Mouse (Mus musculus) embryonic facial prominence, embryonic 15.5 days (tissue): ENCODE results near the gene Eef1akmt2. TPM values are rescaled to one million over a fixed set of nuclear protein-coding genes. Genes with fewer than 3 reads are reported as not detected.

Experiments
- ATAC-seq: fragments of 200-750 bp; cut with Nextera tagmentation; 2 replicates; pipeline ENCODE4 v1.8.0; 2017; ENCODE audit warnings: low read depth, moderate TSS enrichment; ENCODE audit not compliant: insufficient number of reproducible peaks, low FRiP score, low TSS enrichment
- H3K27ac ChIP-seq: fragments of 300-500 bp; sonication (generic); replicated peaks from 2 replicates; pipeline ENCODE4 v1.5.1; 2015; ENCODE audit warnings: mild to moderate bottlenecking, inconsistent platforms
- H3K27me3 ChIP-seq: fragments of 300-500 bp; sonication (generic); 2 replicates; pipeline ENCODE4 v1.6.1; 2015; ENCODE audit warnings: inconsistent platforms
- H3K36me3 ChIP-seq: fragments of 300-500 bp; sonication (generic); 2 replicates; pipeline ENCODE4 v1.6.1; 2015; ENCODE audit warnings: mild to moderate bottlenecking, inconsistent platforms
- H3K4me1 ChIP-seq: fragments of 300-500 bp; sonication (generic); 2 replicates; pipeline ENCODE4 v1.6.1; 2015; ENCODE audit warnings: inconsistent platforms
- H3K4me2 ChIP-seq: fragments of 300-500 bp; sonication (generic); replicated peaks from 2 replicates; pipeline ENCODE4 v1.6.1; 2015; ENCODE audit warnings: mild to moderate bottlenecking, inconsistent platforms
- H3K4me3 ChIP-seq: fragments of 300-500 bp; sonication (generic); replicated peaks from 2 replicates; pipeline ENCODE4 v1.5.1; 2015; ENCODE audit warnings: mild to moderate bottlenecking, inconsistent platforms
- H3K9ac ChIP-seq: fragments of 300-500 bp; sonication (generic); 2 replicates; pipeline ENCODE4 v1.6.1; 2015; ENCODE audit warnings: inconsistent platforms
- H3K9me3 ChIP-seq: fragments of 300-500 bp; sonication (generic); replicated peaks from 2 replicates; pipeline ENCODE4 v1.6.1; 2016; ENCODE audit warnings: inconsistent platforms
- WGBS: fragments of 180-500 bp; shearing (Covaris S2); methylation state at CpG from one replicate; pipeline ENCODE4 v1.1.7; 2015; 5-methylcytosine and 5-hydroxymethylcytosine counted together
- polyA plus RNA-seq: library from polyadenylated mRNA; unstranded; fragments of >200 nt; fragmentation: Nextera tagmentation; extraction: Ambion mirVana; gene quantifications from 2 replicates; pipeline ENCODE4 v1.2.1, GENCODE M21; 2015

The Eef1akmt2 gene
- polyA plus RNA-seq: 63.9 and 66.9 TPM in 2 replicates

DNA sequence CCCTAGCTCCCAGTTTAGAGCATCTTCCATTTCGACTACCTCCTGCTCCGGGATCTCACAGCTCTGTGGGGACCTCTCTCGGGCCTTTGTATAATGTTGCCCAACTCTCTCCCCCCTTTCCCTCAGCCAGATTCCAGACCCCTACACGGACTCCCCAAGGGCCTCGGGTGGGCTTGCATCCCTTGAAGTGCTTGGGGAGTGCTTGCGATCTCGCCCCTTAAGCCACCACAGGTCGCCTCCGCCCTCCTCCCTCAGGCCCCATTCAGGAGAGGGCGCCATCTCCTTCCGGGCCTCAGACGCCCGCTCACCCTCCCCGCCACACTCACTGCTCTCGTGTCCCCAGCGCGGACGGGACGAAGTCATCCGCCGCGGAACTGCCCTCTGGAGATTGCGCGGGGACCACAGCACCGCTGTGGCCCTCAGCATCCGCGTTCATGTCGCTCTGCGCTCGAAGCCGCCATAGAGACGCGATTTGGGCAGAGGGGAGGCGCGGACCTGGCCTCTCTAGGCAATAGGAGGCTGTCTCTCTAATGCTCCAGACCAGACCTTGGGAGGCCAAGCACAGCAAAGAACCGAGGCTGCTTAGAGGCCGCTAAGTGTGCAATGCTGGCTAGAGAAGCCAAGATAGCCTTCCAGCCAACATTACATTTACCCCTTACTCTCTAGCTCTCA is at the start of gene Eef1akmt2:
Gene Eef1akmt2 (minus strand): TSS at position 501 of the 672 bp plus-strand sequence.
- peak within 1 kb of the TSS; percentile 94 for H3K27ac ChIP-seq
- peaks cover 25% of the 10 kb centered on the region for H3K36me3 ChIP-seq
- under 1% methylated on average over 37 of the region's 37 CpGs for WGBS
- ATAC-seq: peak; percentile 91
- peak within 1 kb of the TSS; percentile 85 for H3K9ac ChIP-seq
- no peaks in the 10 kb centered on the region for H3K27me3 ChIP-seq
- no peaks in the 10 kb centered on the region for H3K9me3 ChIP-seq
- peak within 1 kb of the TSS; percentile 75 for H3K4me3 ChIP-seq
- H3K4me2 ChIP-seq: peak within 1 kb of the TSS; percentile 56
- peaks cover 10% of the 10 kb centered on the region; the same call in 1 of the 2 replicates for H3K4me1 ChIP-seq

GRCm38 (mm10) chr7:132900826-132901531 is 48.5 kb upstream of the Eef1akmt2 start:
- Histone ChIP-seq H3K9me3 (no peaks in the 10 kb centered on the region), H3K4me3 (no peak overlapping the region), H3K9ac (no peak overlapping the region), H3K4me1 (no peaks in the 10 kb centered on the region), H3K36me3 (no peaks in the 10 kb centered on the region), H3K27ac (no peak overlapping the region), H3K27me3 (no peaks in the 10 kb centered on the region), H3K4me2 (no peak overlapping the region)
- peak; percentile 43; the same call in 1 of the 2 replicates for ATAC-seq
- 53% methylated on average over 2 of the region's 2 CpGs for WGBS

DNA sequence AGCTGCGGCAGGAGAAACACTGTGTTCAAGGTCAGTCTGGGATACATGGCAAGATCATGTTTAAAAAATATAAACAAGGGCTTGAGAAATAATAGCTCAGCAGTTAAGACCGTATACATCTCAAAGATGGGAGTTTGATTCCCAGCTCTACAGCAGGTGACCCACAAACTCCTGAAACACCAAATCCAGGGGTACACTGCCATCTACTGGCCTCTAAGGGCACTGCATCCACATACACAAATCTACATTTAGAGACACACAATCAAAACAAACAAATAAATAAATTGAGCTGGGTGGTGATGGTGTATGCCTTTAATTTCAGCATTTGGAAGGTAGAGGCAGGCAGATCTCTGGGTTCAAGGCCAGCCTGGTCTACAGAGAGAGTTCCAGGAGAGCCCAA is 45.8 kb upstream of the Eef1akmt2 start:
- Histone ChIP-seq H3K9ac (no peak overlapping the region), H3K4me2 (no peak overlapping the region), H3K36me3 (no peaks in the 10 kb centered on the region), H3K27me3 (no peaks in the 10 kb centered on the region), H3K4me1 (no peaks in the 10 kb centered on the region), H3K4me3 (no peak overlapping the region), H3K9me3 (no peaks in the 10 kb centered on the region), H3K27ac (no peak overlapping the region)
- ATAC-seq: no peak
- WGBS: 81% methylated on average over 2 of the region's 2 CpGs

- Histone ChIP-seq H3K4me2 (no peak overlapping the region), H3K27ac (no peak overlapping the region), H3K9ac (no peak overlapping the region), H3K4me1 (no peaks in the 10 kb centered on the region), H3K36me3 (no peaks in the 10 kb centered on the region), H3K9me3 (no peaks in the 10 kb centered on the region), H3K4me3 (no peak overlapping the region), H3K27me3 (no peaks in the 10 kb centered on the region)
- ATAC-seq: no peak
- WGBS: 86% methylated on average over 10 of the region's 10 CpGs
Observed at GRCm38 (mm10) chr7:132897258-132897657, 44.8 kb upstream of the Eef1akmt2 start.

GRCm38 (mm10) chr7:132896206-132896815 is 43.8 kb upstream of the Eef1akmt2 start:
- Histone ChIP-seq H3K36me3 (no peaks in the 10 kb centered on the region), H3K27ac (no peak overlapping the region), H3K4me2 (no peak overlapping the region), H3K9me3 (no peaks in the 10 kb centered on the region), H3K9ac (no peak overlapping the region), H3K27me3 (no peaks in the 10 kb centered on the region), H3K4me3 (no peak overlapping the region), H3K4me1 (no peaks in the 10 kb centered on the region)
- WGBS: 83% methylated on average over 9 of the region's 9 CpGs
- no peak for ATAC-seq

DNA sequence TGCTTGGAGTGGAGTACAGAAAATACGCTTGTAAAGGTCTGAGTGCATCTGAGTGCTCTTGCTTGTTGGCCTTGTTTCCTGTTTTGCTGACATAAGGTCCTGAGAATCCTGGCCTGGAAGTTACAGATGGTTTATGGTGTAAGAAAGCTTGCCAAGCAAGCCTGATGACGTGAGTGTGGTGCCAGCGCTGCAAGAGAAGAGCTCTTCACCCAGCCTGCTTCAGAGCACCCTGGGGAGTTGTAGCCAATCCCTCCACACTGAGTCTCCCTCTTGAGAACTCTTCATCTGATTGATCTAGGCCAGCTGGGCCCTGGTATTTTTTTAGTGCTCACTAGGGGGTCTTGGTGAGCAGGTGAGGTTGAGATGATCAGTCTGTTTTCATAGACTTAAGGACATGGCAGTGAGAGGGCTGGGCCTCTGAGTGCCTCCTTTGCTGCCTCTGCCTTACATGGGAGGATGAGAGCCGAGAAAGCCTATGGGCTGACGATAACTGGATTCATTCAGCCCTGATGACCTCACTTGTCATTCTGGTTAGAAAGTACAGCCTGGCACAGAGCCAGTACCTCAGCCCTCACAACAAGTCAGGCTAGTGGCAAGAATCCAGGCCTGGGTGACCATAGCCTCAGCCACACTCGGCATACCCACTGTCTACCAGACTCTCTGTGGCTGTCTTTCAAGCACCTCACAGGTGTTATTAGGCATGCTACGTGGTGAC is 42.5 kb upstream of the Eef1akmt2 start:
- no peak overlapping the region for H3K9ac ChIP-seq
- H3K4me3 ChIP-seq: no peak overlapping the region
- no peak overlapping the region for H3K27ac ChIP-seq
- no peaks in the 10 kb centered on the region for H3K27me3 ChIP-seq
- WGBS: 66% methylated on average over 7 of the region's 7 CpGs
- H3K4me2 ChIP-seq: no peak overlapping the region
- no peaks in the 10 kb centered on the region for H3K9me3 ChIP-seq
- no peak for ATAC-seq
- no peaks in the 10 kb centered on the region for H3K36me3 ChIP-seq
- no peaks in the 10 kb centered on the region for H3K4me1 ChIP-seq

GRCm38 (mm10) chr7:132893336-132893735 is 40.9 kb upstream of the Eef1akmt2 start:
- Histone ChIP-seq H3K4me3 (no peak overlapping the region), H3K9ac (no peak overlapping the region), H3K27ac (no peak overlapping the region), H3K9me3 (no peaks in the 10 kb centered on the region), H3K36me3 (no peaks in the 10 kb centered on the region), H3K4me2 (no peak overlapping the region), H3K4me1 (no peaks in the 10 kb centered on the region), H3K27me3 (no peaks in the 10 kb centered on the region)
- ATAC-seq: no peak
- 90% methylated on average over 1 of the region's 1 CpGs for WGBS

DNA sequence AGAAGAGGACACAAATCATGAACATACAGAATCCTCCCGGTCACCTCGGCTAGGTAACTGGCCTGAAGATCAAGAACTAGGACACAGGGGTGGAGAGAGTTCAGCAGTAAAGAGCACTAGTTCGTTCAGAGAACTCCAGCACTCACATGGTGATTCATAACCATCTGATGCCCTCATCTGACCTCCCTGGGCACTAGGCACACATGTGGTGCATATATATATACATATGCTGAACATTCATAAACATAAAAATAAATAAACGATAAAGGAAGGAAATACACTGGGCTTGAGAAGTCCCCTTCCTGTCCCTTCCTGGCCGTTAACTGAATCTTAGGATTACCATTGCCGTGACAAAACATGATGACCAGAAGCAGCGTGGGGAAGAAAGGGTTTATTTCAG is 40.3 kb upstream of the Eef1akmt2 start:
- no peak for ATAC-seq
- Histone ChIP-seq H3K4me1 (no peaks in the 10 kb centered on the region), H3K4me3 (no peak overlapping the region), H3K36me3 (no peaks in the 10 kb centered on the region), H3K27me3 (no peaks in the 10 kb centered on the region), H3K27ac (no peak overlapping the region), H3K4me2 (no peak overlapping the region), H3K9me3 (no peaks in the 10 kb centered on the region), H3K9ac (no peak overlapping the region)
- WGBS: 74% methylated on average over 7 of the region's 7 CpGs

GRCm38 (mm10) chr7:132892311-132892661 is 39.8 kb upstream of the Eef1akmt2 start:
- WGBS: 63% methylated on average over 4 of the region's 4 CpGs
- no peak overlapping the region for H3K9ac ChIP-seq
- H3K27ac ChIP-seq: no peak overlapping the region
- no peak overlapping the region for H3K4me2 ChIP-seq
- H3K27me3 ChIP-seq: no peaks in the 10 kb centered on the region
- H3K36me3 ChIP-seq: no peaks in the 10 kb centered on the region
- no peak for ATAC-seq
- no peaks in the 10 kb centered on the region for H3K4me1 ChIP-seq
- H3K9me3 ChIP-seq: no peaks in the 10 kb centered on the region
- H3K4me3 ChIP-seq: no peak overlapping the region

- no peaks in the 10 kb centered on the region for H3K9me3 ChIP-seq
- WGBS: 73% methylated on average over 5 of the region's 5 CpGs
Observed at GRCm38 (mm10) chr7:132891561-132892310, 39.3 kb upstream of the Eef1akmt2 start.

More at GRCm38 (mm10) chr7:132891561-132892310, 39.3 kb upstream of the Eef1akmt2 start:
- H3K4me1 ChIP-seq: no peaks in the 10 kb centered on the region
- H3K27me3 ChIP-seq: no peaks in the 10 kb centered on the region
- H3K27ac ChIP-seq: no peak overlapping the region
- no peak overlapping the region for H3K9ac ChIP-seq
- H3K36me3 ChIP-seq: no peaks in the 10 kb centered on the region
- H3K4me2 ChIP-seq: no peak overlapping the region
- no peak overlapping the region for H3K4me3 ChIP-seq
- ATAC-seq: no peak
